Mouse (Mus musculus): Measurements from ENCODE around the gene Efhd1. TPM values are rescaled to one million over a fixed set of nuclear protein-coding genes. Genes with fewer than 3 reads are reported as not detected.
A peak's percentile ranks its signal among the peaks of the same experiment; 100 is the strongest.

The Efhd1 gene
- total RNA-seq (2021) = 100 to 1,000 TPM; 201 to 207 TPM
- long read RNA-seq, experiment 1, transcript Efhd1-201 (4 exons, 1,854 nt) = major isoform, 76 of 107 reads
- long read RNA-seq, experiment 1, transcript Efhd1-202 (5 exons, 1,726 nt) = minor isoform, 13 of 107 reads
- long read RNA-seq, experiment 1, partial matches to known transcripts = 0 of 107 reads
- long read RNA-seq, experiment 1, other reads (novel, unspliced or antisense) = 18 of 107 reads
- long read RNA-seq, experiment 2, transcript Efhd1-202 (5 exons, 1,726 nt) = minor isoform, 12 of 241 reads
- long read RNA-seq, experiment 2, transcript Efhd1-201 (4 exons, 1,854 nt) = major isoform, 181 of 241 reads
- long read RNA-seq, experiment 2, partial matches to known transcripts = 0 of 241 reads
- long read RNA-seq, experiment 2, other reads (novel, unspliced or antisense) = 48 of 241 reads

DNA sequence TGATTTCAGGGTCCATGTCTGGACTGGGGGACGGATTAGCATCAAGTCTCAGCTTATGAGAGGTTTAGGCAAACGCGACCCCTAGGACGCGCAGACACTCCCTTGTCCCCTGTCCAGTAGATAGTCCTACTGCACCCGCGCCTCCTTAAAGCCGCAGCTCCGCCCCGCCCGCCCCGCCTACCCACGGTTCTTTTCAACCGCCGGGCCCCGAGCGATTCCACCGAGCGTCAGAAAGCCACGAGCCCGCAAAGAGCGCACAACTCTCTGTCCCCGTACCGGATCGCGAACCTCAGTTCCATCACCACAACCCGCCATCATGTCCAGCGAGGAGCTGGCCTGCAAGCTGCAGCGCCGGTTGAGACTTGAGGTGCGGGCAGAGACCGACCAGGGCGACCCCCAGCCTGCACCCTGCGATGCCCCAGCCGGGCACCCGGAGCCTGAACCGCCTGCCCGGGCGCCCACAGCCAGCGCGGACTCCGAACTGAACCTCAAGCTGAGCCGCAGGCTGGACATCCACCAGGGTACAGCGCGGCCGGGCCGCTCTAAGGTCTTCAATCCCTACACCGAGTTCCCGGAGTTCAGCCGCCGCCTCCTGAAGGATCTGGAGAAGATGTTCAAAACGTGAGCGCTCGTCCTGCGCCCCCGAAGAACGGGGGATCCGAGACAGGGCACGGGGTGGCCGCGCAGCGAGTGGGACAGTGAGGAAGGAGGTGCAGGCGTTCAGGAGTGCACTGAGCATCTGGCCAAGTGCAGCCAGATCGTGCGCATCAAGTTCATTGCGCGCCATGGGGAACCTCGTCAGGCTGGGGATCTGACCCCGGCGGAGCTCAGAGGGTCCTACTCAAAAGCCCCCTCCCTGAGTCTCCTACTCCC is at the start of gene Efhd1:
Gene Efhd1 (plus strand): TSS at position 230 of the 873 bp plus-strand sequence.
- peak; percentile 53 to 56 for DNase-seq (ENCODE audit: low spot score in 2 of 2)

DNA sequence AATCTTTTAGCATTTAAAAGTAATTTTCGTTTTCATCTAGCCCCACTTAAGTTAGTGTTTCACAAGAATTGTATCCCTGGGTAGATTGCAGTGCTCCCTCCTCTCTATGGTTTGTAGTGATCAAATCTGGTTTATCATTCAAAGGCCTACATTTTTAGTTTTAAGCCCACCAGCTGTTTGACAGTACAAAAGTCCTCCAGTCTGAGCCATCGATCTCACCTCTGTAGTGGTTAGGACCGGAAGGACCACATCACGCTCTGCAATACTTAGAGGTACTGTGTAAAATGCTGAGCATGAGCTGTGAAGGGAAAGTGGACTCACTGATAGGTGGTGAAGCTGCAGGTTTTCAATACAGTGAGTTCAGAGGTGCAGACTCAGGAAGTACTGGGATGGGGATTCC is 49.4 kb upstream of the Efhd1 start:
- DNase-seq (ENCODE audit: low spot score in 2 of 2) = no peak

DNA sequence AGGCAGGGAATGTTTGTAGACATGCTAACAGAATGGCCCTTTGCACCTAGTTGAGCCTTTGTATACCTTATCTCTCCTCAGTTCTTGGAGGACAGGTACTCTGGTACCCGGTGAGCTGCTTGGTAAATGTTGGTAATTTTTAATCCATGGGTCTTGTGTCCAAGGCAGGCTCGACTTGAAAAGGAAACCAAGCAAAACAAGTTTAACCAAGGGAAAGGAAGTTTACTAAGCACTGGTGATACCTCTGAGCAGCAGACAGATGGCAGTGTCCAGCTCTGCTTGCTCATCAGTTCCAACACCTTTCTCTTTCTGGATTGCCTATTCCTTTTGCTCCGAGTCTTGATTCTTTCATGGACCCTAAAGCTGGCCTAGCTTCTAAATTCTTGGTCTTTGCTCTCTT is 46.2 kb upstream of the Efhd1 start:
- DNase-seq (ENCODE audit: low spot score in 2 of 2) = no peak

DNA sequence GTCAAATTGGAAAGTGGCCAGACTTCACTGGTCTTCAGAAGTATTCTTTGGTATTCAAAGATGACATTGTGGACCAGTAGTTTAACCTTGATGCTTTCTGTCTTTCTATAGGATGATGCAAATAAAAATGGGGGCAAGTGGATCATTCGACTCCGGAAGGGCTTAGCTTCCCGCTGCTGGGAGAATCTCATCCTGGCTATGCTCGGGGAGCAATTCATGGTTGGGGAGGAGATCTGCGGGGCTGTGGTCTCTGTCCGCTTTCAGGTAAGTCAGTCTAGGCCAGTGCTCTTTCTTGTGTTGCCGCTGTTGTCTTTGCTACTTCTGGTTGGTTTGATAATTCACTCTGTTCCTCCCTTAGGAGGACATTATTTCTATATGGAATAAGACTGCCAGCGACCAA is 38.4 kb upstream of the Efhd1 start:
- no peak for DNase-seq (ENCODE audit: low spot score in 2 of 2)

DNA sequence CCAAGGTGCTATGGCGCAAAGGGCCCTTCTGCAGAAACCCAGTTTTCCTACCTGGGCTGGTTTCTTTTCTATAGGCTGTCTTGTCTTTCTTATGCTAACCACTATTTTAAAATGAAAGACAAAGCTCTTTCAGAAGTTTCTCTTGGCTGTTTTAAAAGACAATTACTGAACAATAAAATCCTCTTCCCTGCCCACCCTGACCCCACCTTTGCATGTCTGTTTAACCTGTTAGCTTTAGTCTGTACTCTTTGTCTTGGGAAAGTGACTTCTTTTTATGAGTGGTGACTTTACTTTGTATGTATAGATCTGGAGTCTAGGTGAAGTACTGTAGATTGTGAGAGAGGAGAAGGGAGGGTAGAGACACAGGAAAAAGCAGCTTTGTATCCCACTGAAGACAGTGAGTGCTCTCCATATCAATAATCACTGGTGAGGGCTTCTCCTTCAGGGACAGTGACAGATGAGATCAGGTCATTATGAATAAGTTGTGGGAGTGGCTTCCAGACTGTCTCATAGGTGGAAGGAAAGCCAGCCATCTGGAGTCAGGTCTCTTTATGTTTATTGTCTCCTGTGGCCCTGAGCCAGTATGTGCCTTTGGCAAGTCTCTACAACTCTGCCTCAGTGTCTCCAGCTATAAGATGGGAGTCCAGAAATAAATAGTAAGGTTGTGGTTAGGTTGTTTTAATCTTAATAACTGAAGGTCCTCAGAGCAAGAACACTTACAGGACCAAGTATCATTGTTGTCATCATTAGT is 37.6 kb upstream of the Efhd1 start:
- DNase-seq (ENCODE audit: low spot score in 2 of 2) = no peak

DNA sequence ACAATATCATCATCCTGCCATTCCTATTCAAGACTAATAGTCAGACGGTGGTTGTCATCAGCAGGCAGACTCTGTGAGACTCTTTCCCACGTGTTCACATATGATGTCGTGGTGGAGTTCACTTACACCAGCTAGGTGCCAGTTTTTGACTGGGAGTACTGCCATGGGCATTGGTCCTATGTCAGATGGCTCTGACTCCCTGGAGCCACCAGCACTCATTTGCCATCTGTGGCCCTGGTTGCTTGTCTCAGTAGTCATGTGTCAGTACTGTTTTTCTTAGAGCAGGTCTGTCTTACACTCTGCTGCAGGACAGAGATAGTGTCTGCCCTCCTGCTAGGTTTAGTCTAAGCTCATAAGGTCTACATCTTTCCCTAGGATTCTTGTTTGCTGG is 37.0 kb upstream of the Efhd1 start:
- no peak for DNase-seq (ENCODE audit: low spot score in 2 of 2)

DNA sequence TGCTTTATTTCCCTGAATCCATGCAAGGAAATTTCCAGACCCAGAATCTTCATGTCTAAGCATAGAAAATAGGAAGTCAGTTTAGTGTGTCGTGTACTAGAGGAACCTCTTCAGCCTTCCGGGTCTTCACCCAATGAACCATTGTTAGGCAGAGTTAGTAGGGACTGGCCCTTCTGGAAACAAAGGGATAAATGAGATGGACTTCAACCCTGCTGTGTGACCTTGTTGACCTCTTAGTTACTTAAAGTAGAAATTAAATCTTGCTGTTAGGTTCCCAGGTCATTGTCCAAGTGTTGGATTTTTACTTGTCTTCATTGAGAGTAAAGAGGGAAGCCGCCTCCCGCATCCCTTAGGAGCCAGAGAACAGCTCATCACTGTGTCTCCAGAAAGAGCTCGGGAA is 33.6 kb upstream of the Efhd1 start:
- DNase-seq (ENCODE audit: low spot score in 2 of 2) = no peak

DNA sequence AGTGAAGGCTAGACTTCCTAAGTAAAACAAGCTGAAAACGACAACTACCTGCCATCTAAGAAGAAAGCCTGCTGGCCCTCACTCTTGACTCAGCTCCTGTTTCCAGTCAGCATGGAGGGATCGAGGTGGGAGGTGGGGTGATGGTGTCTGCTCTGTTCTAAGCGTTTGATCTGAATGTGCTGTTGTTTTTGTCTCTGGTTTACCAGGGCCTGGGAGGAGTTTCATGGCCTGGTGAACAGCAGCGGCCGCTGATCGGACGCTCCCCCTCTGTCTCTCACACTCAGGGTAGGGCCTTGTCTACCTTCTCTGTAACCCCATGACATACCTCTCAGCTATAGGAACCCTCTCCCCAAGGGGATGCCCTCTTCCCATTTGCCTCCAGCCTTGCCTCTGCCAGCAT is 32.0 kb upstream of the Efhd1 start:
- no peak for DNase-seq (ENCODE audit: low spot score in 2 of 2)

DNA sequence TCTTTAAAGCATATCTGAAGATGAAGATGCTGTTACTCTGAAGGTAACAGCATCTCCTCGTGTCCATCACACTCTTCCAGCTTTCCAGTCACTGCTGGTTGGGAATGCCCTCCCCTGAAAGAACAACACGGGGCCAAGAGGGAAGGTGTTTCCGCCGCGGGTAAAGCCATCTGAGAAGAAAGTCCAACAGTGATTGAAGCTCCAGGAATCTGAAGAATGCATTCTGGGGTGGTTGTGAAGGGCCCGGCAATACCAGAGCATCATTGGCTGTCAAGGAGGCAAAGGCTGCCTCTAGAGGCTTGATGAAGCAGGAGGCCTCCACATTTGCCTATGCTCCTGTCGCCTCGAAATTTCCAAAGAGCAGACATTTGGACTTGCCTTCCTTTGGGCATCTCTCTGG is 25.1 kb upstream of the Efhd1 start:
- no peak for DNase-seq (ENCODE audit: low spot score in 2 of 2)

DNA sequence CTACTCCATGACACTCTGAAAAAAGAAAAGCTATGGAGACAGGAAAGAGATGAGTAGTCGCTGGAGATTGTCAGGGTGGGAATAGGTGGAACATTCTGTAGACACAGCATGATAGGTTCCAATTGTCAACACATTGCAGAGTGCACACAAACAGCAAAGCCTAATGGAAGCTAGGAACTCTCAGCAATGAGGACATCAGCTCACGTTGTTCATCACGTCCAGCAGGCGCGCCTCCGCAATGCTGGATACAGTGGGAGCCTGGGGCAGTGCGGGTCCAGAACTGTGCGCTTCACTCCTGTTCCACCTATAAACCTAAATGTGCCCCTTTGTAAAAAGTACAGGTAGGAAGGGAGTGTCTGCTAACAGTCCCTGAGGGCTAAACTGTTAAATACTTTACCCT is 21.1 kb upstream of the Efhd1 start:
- no peak for DNase-seq (ENCODE audit: low spot score in 2 of 2)

DNA sequence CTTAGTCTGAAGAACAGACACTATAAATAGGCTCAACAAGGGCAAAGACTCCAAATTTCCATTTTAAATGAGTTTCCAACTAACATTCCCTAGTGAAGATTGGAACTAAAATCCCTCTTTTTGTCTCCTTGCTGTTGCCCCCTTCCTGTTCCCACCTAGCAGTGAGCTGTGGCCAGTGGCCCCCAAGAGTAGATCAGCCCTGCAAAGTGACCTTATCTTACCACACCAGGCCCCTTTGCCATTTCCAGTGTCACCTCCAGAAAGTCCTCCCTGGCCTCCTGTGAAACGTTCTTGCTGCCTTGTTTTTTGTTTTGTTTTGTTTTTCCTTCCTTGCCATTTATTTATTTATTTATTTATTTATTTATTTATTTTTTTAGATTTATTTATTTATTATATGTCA is 18.7 kb upstream of the Efhd1 start:
- DNase-seq (ENCODE audit: low spot score in 2 of 2) = no peak

DNA sequence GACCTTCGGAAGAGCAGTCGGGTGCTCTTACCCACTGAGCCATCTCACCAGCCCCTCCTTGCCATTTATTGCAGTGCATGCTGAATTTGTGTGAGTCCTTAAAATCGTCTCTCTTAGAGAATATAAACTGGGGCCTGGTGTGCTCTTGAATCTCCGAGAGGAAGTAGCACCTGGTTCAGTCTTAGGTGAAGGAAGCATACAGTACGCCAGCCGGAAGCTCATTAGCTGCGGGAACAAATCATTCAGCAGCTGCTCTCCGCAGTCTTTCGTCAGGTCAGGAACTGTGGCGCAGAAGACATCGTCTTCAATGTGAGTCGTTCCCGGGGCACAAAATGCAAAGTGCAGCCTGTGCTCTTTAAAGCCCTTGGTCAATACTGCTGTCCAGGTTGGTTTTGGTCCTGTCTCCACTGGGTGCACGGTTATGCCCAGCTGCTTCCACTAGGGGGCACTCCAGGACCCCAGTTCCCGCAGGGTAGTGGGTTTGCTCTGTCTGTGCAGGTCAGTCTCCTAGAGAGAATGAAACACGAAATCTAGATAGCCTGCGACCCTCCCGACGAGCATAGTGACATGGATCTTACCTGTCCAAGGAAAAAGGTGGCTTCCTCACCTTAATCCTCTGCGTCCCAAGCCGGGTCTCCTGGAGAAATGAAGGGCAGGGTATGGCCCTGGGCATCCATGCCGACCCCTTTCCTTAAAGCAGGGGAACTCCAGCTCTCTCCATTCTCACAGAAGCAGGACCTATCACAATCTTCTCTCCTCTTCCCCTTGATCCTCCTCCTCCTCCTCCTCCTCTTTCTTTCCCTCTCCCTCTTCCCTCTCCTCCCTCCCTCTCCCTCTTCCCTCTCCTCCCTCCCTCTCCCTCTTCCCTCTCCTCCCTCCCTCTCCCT is 18.0 kb upstream of the Efhd1 start:
- peak; percentile 70 to 77 for DNase-seq (ENCODE audit: low spot score in 2 of 2)

DNA sequence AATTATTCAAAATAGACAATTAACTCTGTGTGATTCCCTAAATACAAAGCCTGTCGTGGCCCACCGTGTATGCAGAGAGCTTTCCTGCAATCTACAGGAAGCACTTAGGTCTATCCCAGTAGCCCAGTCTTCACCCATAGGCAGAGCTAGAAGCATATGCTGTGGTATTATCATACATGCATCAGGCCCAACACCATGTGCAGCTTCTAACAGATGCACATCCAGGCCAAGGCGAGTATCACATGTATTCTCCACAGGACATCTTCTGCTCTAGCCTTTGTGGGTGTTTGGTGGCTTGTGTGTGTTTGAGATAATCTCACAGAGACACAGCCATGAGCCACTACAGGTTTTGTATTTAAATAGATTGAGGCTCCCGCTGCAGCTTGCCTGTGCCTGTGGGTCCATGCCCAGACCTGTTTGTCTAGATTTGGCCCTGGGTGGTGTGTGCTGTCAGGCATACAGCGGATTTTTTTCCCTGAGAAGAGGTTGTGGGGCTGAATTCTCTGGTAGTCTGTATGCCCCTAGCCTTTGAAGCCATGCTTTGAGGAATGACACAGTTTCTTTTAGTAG is 12.0 kb upstream of the Efhd1 start:
- DNase-seq (ENCODE audit: low spot score in 2 of 2) = no peak

DNA sequence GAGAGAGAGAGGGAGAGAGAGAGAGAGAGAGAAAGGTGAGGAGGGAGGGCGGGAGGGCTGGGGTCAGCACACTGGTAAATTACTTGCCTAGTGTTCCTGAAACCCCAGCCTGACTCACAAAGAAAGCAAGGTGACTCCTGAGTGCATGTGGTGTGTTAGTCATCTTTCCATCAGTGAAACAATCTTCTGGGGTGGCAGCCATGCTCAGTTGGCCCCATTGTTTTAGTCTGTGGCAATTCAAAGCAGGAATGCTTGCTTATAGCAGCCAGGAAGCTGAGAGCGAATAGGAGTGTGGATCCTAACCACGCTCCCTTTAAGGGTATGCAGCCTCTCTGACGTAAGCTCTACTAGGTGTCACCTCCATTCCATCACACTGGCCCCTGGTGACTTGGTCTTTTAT is 9.0 kb upstream of the Efhd1 start:
- no peak for DNase-seq (ENCODE audit: low spot score in 2 of 2)

DNA sequence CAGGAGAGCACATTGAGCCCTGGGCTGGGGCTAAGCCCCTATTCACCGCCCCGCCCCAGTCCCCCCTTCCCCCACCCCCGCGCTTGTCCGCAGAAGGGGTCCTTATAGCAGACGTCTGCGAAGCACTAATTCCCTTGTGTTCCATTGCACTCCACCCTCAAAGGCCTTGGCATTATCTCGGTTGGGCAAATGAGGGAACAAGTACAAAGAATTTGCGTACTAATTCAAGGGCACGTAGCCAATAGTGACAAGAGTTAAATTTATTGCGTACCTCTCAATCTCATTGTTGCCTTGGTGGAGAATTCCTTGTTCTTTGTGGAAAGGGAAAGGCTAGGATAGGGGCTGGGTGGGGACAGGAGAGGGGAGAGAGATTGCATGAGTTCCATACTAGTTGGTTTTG is 6.5 kb upstream of the Efhd1 start:
- peak in 1 of 2 experiments; percentile 15 for DNase-seq (ENCODE audit: low spot score in 2 of 2)

DNA sequence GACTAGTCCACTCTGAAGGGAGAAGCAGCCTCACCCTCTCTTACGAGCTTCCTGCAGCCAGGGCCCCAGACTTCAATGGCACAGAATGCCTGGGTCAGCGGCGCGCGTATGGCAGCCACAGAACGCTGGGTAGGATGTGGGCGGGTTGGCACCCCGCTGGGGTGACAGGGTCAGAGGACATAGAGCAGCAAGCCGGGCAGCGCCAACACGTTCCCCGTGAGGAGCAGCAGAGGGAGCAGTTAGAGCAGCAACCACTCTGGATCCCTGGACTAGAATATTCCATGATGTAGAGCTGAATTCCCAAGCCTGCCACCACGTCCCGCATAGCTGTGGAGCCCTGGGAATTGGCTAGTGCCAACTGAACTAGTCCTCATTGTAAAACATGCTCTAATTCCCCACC is 5.7 kb upstream of the Efhd1 start:
- peak in 1 of 2 experiments; percentile 16 for DNase-seq (ENCODE audit: low spot score in 2 of 2)

DNA sequence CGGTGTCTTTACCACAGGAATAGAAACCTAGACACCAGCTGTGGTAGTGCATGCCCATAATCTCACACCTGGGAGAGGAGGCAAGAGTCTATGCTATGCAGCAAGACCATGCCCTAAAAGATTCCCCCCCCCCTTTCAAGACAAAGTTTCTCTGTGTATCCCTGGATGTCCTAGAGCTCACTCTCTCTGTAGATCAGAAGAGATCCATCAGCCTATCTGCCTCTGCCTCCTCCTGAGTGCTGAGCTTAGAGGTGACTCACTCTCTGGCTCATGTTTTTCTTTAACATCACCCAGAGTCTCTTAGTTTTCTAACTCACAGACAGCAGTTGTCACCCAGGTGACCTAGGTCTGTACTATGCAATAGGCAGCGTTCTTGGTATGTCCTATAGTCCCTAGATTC is 4.8 kb upstream of the Efhd1 start:
- no peak for DNase-seq (ENCODE audit: low spot score in 2 of 2)

DNA sequence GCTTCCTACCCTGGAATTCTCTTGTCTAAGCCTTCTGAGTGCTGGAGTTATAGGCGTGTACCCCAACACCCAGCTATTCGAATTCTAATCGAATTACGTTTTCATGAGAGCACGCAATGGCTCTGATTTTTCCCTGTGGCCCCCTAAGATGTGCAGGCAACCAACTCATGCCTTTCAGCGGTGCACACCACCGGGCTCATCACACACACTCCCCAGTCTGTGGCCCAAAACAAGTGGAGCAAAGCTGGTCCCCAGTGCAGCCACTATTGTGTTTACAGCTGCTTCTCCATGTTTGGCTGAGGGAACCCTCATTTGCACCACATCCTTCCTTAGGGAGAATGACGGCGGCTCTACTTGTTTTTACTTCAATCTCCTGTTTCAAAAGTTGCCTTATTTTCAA is 906 bp upstream of the Efhd1 start:
- no peak for DNase-seq (ENCODE audit: low spot score in 2 of 2)

DNA sequence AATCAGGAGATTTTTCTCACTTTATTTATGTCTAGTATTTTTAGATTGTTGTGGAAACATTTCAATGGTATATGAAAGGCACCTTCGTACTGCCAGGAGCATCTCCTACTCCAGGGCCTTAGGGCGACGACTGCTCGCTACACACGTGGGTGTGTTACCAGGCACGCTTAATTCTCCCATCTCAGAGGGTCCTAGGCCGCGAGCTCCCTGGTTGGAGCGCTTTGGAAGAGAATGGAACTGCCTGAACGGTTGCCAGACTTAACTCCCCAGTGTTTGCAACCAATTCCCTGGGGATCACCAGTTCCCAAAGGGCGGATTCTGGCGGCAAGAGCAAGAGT is 398 bp upstream of the Efhd1 start:
- no peak for DNase-seq (ENCODE audit: low spot score in 2 of 2)

DNA sequence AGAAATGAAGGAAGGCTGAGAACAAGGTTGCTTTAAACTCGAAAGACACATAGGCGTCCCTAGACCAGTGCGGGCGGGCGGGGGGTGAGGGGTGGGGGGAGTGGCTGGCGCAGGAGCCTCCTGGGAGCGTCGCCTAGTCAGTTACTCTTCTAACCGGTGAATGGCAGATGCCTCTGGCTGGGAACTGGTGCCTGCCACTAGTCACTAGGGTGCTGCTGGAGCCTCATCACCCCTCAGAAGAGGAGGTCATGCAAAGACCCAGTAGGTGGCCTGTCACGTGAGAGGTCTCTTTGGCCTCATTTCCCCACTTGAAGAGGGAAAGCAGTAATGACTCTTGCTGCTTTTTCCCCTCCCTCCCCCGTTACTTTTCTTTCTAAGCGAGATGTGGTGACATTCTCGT is 1.0 kb downstream of the Efhd1 start:
- DNase-seq (ENCODE audit: low spot score in 2 of 2) = no peak

Measured in adrenal gland, postnatal 4 days (tissue).